Mouse (Mus musculus): ENCODE measurements around the gene Erich6b. TPM values are rescaled to one million over a fixed set of nuclear protein-coding genes. Genes with fewer than 3 reads are reported as not detected.

Gene Erich6b
- polyA plus RNA-seq, 1 experiment from 2014 or later: not detected

GRCm38 (mm10) chr14:75706647-75707046, 64.6 kb downstream of the Erich6b start:
- no peak for ATAC-seq
- TF ChIP-seq CTCF (IDR thresholded peaks at IDR 0.05): no peak
- no peak for DNase-seq (ENCODE audit: low read depth, low spot score)
- CTCF ChIA-PET: no interaction called here
- in situ Hi-C loops (cut with MboI; ENCODE audit: low pct_unique_long_range_greater_than_20kb): no loop called here
- H3K27me3 ChIP-seq: no peaks in the 10 kb centered on the region
- POLR2A ChIA-PET: no interaction called here

GRCm38 (mm10) chr14:75707771-75708170, 65.7 kb downstream of the Erich6b start:
- H3K27me3 ChIP-seq: no peaks in the 10 kb centered on the region
- ChIA-PET POLR2A (interaction anchor here (1.0 kb wide), 1 partner anchor 11 kb away, joined by 3 read pairs; no protein-coding TSS in a partner anchor), CTCF (no interaction called here)
- no peak for TF ChIP-seq CTCF (IDR thresholded peaks at IDR 0.05)
- no peak for DNase-seq (ENCODE audit: low read depth, low spot score)
- in situ Hi-C loops (cut with MboI; ENCODE audit: low pct_unique_long_range_greater_than_20kb): no loop called here
- no peak for ATAC-seq

- no peaks in the 10 kb centered on the region for H3K27me3 ChIP-seq
- ChIA-PET CTCF (no interaction called here), POLR2A (interaction anchor here (1.0 kb wide), 1 partner anchor 10 kb away, joined by 3 read pairs; no protein-coding TSS in a partner anchor)
- TF ChIP-seq CTCF (IDR thresholded peaks at IDR 0.05): no peak
- ATAC-seq: no peak
- in situ Hi-C loops (cut with MboI; ENCODE audit: low pct_unique_long_range_greater_than_20kb): no loop called here
- no peak for DNase-seq (ENCODE audit: low read depth, low spot score)
Observed at GRCm38 (mm10) chr14:75708986-75709385, 66.9 kb downstream of the Erich6b start.

- TF ChIP-seq CTCF (IDR thresholded peaks at IDR 0.05): no peak
- ATAC-seq (no peak), DNase-seq (ENCODE audit: low read depth, low spot score) (no peak)
- ChIA-PET POLR2A (no interaction called here), CTCF (no interaction called here)
- in situ Hi-C loops (cut with MboI; ENCODE audit: low pct_unique_long_range_greater_than_20kb): no loop called here
- H3K27me3 ChIP-seq: no peaks in the 10 kb centered on the region
Observed at GRCm38 (mm10) chr14:75711731-75712130, 69.7 kb downstream of the Erich6b start.

GRCm38 (mm10) chr14:75712687-75713086, 70.6 kb downstream of the Erich6b start:
- no peaks in the 10 kb centered on the region for H3K27me3 ChIP-seq
- ATAC-seq (no peak), DNase-seq (ENCODE audit: low read depth, low spot score) (no peak)
- in situ Hi-C loops (cut with MboI; ENCODE audit: low pct_unique_long_range_greater_than_20kb): no loop called here
- ChIA-PET CTCF (no interaction called here), POLR2A (no interaction called here)
- TF ChIP-seq CTCF (IDR thresholded peaks at IDR 0.05): no peak

- DNase-seq (ENCODE audit: low read depth, low spot score) (no peak), ATAC-seq (no peak)
- TF ChIP-seq CTCF (IDR thresholded peaks at IDR 0.05): peak; percentile 56
- in situ Hi-C loops (cut with MboI; ENCODE audit: low pct_unique_long_range_greater_than_20kb): no loop called here
- ChIA-PET POLR2A (no interaction called here), CTCF (interaction anchor here (0.5 to 1.0 kb wide), 4 partner anchors 11 to 57 kb away, joined by 3 read pairs; no protein-coding TSS in a partner anchor)
- no peaks in the 10 kb centered on the region for H3K27me3 ChIP-seq
Observed at GRCm38 (mm10) chr14:75713661-75714060, 71.6 kb downstream of the Erich6b start.

GRCm38 (mm10) chr14:75716410-75716809, 74.4 kb downstream of the Erich6b start:
- CTCF ChIA-PET: interaction anchor here (0.8 to 2.2 kb wide), 3 partner anchors 10 to 52 kb away, joined by 3 to 6 read pairs (median 3); no protein-coding TSS in a partner anchor
- no peaks in the 10 kb centered on the region for H3K27me3 ChIP-seq
- no peak for DNase-seq (ENCODE audit: low read depth, low spot score)
- in situ Hi-C loops (cut with MboI; ENCODE audit: low pct_unique_long_range_greater_than_20kb): loop anchor here (5.0 kb wide), 1 partner anchor 74 kb away; the partner anchor contains the start of gene Erich6b
- no peak for ATAC-seq
- no peak for TF ChIP-seq CTCF (IDR thresholded peaks at IDR 0.05)
- POLR2A ChIA-PET: no interaction called here

Other genes starting within 250 kb of the Erich6b start
- gene Siah3, start 186.3 kb upstream of the Erich6b start, polyA plus RNA-seq (2021): not detected
- not detected for gene Spert, start 49.1 kb upstream of the Erich6b start, polyA plus RNA-seq (2021)
- gene Cog3, start 112.3 kb downstream of the Erich6b start, polyA plus RNA-seq (2021): 25.8 TPM
- 36.9 TPM for gene Slc25a30, start 144.8 kb downstream of the Erich6b start, polyA plus RNA-seq (2021)
- gene Tpt1, start 202.8 kb downstream of the Erich6b start, polyA plus RNA-seq (2021): 2,058 TPM

All from Patski (cell line).